Mouse (Mus musculus): ENCODE measurements at regions not wholly inside any gene's neighbourhood (a gene's known extent, or its start where the extent isn't known, plus 50 kb on each side); places are given as distances from the start of the nearest gene placed in this dataset.

DNA sequence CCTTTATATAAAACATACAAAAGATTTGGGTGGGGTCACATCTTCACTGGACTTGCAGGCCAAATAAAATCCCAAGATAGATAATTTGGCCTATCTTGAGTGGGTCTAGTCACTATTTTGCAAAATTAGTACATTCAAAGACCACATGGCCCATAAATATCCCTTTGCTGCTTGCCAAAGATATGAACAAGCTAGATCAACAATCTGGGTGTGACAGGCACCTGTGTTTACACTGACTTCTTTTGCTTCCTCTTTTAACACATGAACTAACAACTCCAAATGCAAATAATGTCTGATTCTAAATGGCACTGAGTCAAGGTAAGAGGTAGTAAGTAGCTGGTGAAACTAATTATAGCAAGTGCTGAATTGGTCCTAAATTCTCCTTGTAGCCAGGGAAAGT, 370.2 kb upstream of the Slc30a5 start:
- no peaks in the 10 kb centered on the region for H3K9me3 ChIP-seq (replicated peaks; ENCODE audit: control insufficient read depth, low read length)
- ATAC-seq (ENCODE audit: insufficient read depth, low FRiP score) = no peak; the same call in 1 of the 2 replicates
- no peak overlapping the region for H3K9ac ChIP-seq (ENCODE audit: low read length)
- no peaks in the 10 kb centered on the region for H3K27me3 ChIP-seq (ENCODE audit: control insufficient read depth, insufficient read depth, low read length)
- H3K4me3 ChIP-seq (replicated peaks; ENCODE audit: low read length) = no peak overlapping the region
- no peak overlapping the region for H3K4me2 ChIP-seq (ENCODE audit: low read depth, low read length)
- H3K27ac ChIP-seq (ENCODE audit: low read length) = no peak overlapping the region
- no peaks in the 10 kb centered on the region for H3K4me1 ChIP-seq (ENCODE audit: control insufficient read depth, insufficient read depth, low read length)
- no peaks in the 10 kb centered on the region for H3K36me3 ChIP-seq (ENCODE audit: control insufficient read depth, insufficient read depth, low read length)

DNA sequence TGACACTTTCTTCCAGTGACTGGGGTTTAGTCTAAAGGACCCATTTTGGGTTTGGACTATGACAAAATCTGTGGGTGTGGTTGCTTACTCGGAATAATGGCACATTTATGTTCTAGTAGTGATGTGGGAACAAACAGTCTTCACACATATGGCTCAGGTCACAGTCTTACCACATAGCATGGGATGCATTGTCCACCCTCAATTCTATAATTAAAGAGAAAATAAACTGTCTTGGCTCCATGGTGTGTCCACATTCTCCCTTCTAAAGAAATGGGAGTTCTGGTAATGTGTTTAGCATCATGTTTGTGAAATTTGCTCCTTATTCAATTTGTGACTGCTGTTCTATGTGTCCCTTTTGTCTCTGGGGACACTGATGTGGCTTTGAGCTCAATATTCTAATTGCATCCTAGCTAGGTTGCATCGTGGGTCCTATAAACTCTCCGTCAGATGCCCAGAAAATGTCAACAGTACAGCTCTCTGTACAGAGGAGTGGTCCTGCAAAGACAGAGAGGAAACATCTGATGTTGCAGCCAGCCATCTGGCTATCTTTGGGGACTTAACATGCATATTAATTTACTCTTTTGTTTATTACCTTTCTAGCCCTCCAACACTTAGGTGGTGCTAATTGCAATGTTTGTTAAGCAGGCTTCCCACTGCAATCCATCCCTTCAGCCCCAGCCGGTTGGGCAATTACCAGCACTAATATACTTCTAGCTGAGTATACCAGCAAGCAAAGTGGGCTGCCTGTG, 369.5 kb upstream of the Slc30a5 start:
- no peaks in the 10 kb centered on the region for H3K36me3 ChIP-seq (ENCODE audit: control insufficient read depth, insufficient read depth, low read length)
- H3K9ac ChIP-seq (ENCODE audit: low read length) = no peak overlapping the region
- 60% methylated on average over 4 of the region's 4 CpGs for WGBS
- H3K27ac ChIP-seq (ENCODE audit: low read length) = no peak overlapping the region
- no peak for ATAC-seq (ENCODE audit: insufficient read depth, low FRiP score)
- H3K4me3 ChIP-seq (replicated peaks; ENCODE audit: low read length) = no peak overlapping the region
- H3K27me3 ChIP-seq (ENCODE audit: control insufficient read depth, insufficient read depth, low read length) = no peaks in the 10 kb centered on the region
- no peaks in the 10 kb centered on the region for H3K4me1 ChIP-seq (ENCODE audit: control insufficient read depth, insufficient read depth, low read length)
- H3K4me2 ChIP-seq (ENCODE audit: low read depth, low read length) = no peak overlapping the region
- no peaks in the 10 kb centered on the region for H3K9me3 ChIP-seq (replicated peaks; ENCODE audit: control insufficient read depth, low read length)

DNA sequence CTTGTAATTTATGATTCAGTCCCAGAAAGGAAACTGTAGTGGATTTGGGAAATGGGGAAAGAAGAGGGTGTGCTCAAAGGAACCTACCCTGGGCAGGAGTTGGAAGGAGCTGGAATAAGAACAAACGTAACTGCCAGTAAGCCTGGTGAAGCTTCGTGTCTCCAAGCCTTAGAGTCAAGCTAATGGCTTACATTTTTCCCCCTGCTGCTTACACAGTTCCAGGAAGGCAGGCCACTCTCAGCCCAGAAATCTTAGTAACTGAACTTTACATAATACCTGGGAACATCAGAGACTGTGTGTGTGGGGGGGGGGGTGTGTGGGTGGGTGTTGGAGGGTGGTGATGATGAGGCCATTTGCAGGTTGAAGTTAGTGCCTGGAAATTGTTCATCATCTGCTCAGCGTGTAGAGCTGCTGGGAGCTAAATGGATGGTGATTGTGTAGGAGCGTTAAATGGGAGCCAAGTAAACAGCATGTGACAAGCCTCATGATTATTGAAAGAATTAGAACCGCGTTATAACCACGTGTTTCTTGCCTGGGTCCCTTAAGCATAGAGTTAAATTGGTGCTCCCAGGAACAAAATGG, 357.1 kb upstream of the Slc30a5 start:
- H3K9ac ChIP-seq (ENCODE audit: low read length) = no peak overlapping the region

DNA sequence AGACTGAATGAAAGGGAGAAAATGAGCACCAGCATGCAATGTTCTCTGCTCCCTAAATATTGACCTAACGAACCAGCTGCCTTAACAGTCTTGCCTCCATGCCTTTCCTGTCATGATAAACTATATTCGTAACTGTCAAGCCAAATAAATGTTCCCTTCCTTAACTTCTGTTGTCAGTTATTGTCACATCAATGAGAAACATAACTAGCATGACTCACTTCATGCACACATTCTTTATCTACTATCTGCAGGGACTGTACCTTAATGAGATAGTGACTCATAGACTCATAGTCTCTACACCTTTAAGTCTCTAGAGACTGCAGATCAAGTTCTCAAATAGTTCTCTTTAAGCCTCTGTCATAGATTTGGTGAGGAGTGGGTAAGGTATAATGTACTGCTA, 349.2 kb upstream of the Slc30a5 start:
- Histone ChIP-seq H3K27ac (ENCODE audit: low read length) (no peak overlapping the region), H3K9ac (ENCODE audit: low read length) (no peak overlapping the region), H3K4me2 (ENCODE audit: low read depth, low read length) (no peak overlapping the region), H3K4me3 (replicated peaks; ENCODE audit: low read length) (no peak overlapping the region), H3K36me3 (ENCODE audit: control insufficient read depth, insufficient read depth, low read length) (no peaks in the 10 kb centered on the region), H3K4me1 (ENCODE audit: control insufficient read depth, insufficient read depth, low read length) (no peaks in the 10 kb centered on the region), H3K9me3 (replicated peaks; ENCODE audit: control insufficient read depth, low read length) (no peaks in the 10 kb centered on the region), H3K27me3 (ENCODE audit: control insufficient read depth, insufficient read depth, low read length) (no peaks in the 10 kb centered on the region)
- WGBS = 71% methylated on average over 2 of the region's 2 CpGs
- ATAC-seq (ENCODE audit: insufficient read depth, low FRiP score) = no peak

More for the DNA sequence above, 357.1 kb upstream of the Slc30a5 start:
- no peaks in the 10 kb centered on the region for H3K36me3 ChIP-seq (ENCODE audit: control insufficient read depth, insufficient read depth, low read length)
- H3K9me3 ChIP-seq (replicated peaks; ENCODE audit: control insufficient read depth, low read length) = no peaks in the 10 kb centered on the region
- no peaks in the 10 kb centered on the region for H3K27me3 ChIP-seq (ENCODE audit: control insufficient read depth, insufficient read depth, low read length)
- ATAC-seq (ENCODE audit: insufficient read depth, low FRiP score) = no peak
- H3K4me2 ChIP-seq (ENCODE audit: low read depth, low read length) = no peak overlapping the region
- 69% methylated on average over 7 of the region's 7 CpGs for WGBS
- no peak overlapping the region for H3K4me3 ChIP-seq (replicated peaks; ENCODE audit: low read length)
- no peak overlapping the region for H3K27ac ChIP-seq (ENCODE audit: low read length)
- no peaks in the 10 kb centered on the region for H3K4me1 ChIP-seq (ENCODE audit: control insufficient read depth, insufficient read depth, low read length)

DNA sequence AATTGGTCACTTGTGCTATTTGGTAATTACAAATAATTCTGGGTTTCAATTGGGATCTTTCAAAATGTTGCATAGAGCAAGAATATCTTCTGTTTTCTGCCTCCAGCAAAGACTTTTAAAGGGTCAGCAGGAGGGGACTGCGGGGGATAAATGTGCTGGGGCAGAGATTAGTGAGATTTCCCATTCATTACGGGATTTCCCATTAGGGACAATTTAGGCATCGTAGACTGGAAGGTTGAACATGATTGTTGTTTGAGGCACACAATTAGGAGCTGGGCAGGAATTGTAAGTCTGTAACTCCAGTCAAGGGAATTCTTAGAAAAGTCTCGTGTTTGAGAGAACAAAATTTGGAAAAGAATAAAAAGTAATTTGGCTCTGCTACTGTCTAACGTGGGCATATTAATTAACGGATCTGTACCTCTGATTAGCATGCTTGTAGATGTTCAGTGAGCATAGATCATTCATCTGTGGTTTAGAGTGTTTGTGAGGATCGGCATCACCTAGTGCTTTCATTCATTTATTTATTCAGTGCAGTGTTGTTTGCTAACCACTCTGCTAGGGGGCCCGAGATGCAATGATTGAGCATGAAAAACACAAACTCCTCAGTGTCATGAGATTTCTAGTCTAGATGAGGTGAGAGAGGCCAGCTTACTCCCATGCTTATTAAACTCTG, 341.9 kb upstream of the Slc30a5 start:
- no peak for ATAC-seq (ENCODE audit: insufficient read depth, low FRiP score)
- no peak overlapping the region for H3K27ac ChIP-seq (ENCODE audit: low read length)
- 81% methylated on average over 8 of the region's 8 CpGs for WGBS
- no peak overlapping the region for H3K9ac ChIP-seq (ENCODE audit: low read length)
- H3K4me3 ChIP-seq (replicated peaks; ENCODE audit: low read length) = no peak overlapping the region
- no peaks in the 10 kb centered on the region for H3K9me3 ChIP-seq (replicated peaks; ENCODE audit: control insufficient read depth, low read length)
- no peaks in the 10 kb centered on the region for H3K36me3 ChIP-seq (ENCODE audit: control insufficient read depth, insufficient read depth, low read length)
- H3K4me1 ChIP-seq (ENCODE audit: control insufficient read depth, insufficient read depth, low read length) = no peaks in the 10 kb centered on the region
- H3K27me3 ChIP-seq (ENCODE audit: control insufficient read depth, insufficient read depth, low read length) = no peaks in the 10 kb centered on the region
- no peak overlapping the region for H3K4me2 ChIP-seq (ENCODE audit: low read depth, low read length)

DNA sequence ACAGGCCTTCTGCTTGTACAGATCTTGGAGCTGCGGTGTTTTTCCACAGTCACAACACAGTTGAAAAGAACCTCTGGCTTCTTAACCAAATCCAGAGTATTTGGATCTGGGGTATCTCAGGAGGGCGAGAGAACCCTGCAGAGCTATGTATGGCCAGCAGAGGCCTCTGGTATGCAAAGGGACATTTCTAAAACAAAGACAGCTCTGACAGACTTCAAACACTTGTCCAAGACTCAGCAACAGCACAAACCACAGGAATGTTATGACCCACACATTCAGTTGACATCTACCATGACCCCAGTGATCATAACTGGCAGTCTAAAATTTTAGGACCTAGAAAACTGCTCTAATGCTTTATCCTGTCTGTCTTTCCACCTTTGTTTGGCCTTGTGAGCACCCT, 328.5 kb upstream of the Slc30a5 start:
- no peak overlapping the region for H3K4me3 ChIP-seq (replicated peaks; ENCODE audit: low read length)
- H3K36me3 ChIP-seq (ENCODE audit: control insufficient read depth, insufficient read depth, low read length) = no peaks in the 10 kb centered on the region
- no peak for ATAC-seq (ENCODE audit: insufficient read depth, low FRiP score)
- H3K4me2 ChIP-seq (ENCODE audit: low read depth, low read length) = no peak overlapping the region
- no peak overlapping the region for H3K9ac ChIP-seq (ENCODE audit: low read length)
- no peaks in the 10 kb centered on the region for H3K4me1 ChIP-seq (ENCODE audit: control insufficient read depth, insufficient read depth, low read length)
- 51% methylated on average over 2 of the region's 2 CpGs for WGBS
- H3K27me3 ChIP-seq (ENCODE audit: control insufficient read depth, insufficient read depth, low read length) = no peaks in the 10 kb centered on the region
- H3K27ac ChIP-seq (ENCODE audit: low read length) = no peak overlapping the region
- H3K9me3 ChIP-seq (replicated peaks; ENCODE audit: control insufficient read depth, low read length) = no peaks in the 10 kb centered on the region

DNA sequence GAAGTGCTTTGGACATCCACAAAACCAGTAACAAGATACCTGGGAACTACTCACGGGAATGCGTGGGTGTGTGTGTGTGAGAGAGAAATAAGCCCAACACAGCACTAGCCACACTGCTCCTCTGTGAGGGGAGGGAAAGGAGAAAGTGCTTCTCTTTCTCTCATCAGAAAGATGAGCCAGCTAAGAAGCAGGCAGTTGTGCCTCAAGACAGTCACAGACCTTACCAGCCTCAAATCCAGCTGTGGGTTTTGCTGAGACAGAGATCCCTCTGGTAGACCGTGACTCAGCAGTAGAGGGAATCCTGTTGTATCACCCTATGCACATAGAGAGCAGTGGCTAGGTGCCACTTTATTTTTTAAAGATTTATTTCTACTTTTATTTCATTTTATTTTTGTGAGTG, 326.7 kb upstream of the Slc30a5 start:
- Histone ChIP-seq H3K9ac (ENCODE audit: low read length) (no peak overlapping the region), H3K36me3 (ENCODE audit: control insufficient read depth, insufficient read depth, low read length) (no peaks in the 10 kb centered on the region), H3K4me1 (ENCODE audit: control insufficient read depth, insufficient read depth, low read length) (no peaks in the 10 kb centered on the region), H3K4me2 (ENCODE audit: low read depth, low read length) (no peak overlapping the region), H3K27ac (ENCODE audit: low read length) (no peak overlapping the region), H3K4me3 (replicated peaks; ENCODE audit: low read length) (no peak overlapping the region), H3K27me3 (ENCODE audit: control insufficient read depth, insufficient read depth, low read length) (no peaks in the 10 kb centered on the region), H3K9me3 (replicated peaks; ENCODE audit: control insufficient read depth, low read length) (no peaks in the 10 kb centered on the region)
- 82% methylated on average over 3 of the region's 3 CpGs for WGBS
- ATAC-seq (ENCODE audit: insufficient read depth, low FRiP score) = no peak

DNA sequence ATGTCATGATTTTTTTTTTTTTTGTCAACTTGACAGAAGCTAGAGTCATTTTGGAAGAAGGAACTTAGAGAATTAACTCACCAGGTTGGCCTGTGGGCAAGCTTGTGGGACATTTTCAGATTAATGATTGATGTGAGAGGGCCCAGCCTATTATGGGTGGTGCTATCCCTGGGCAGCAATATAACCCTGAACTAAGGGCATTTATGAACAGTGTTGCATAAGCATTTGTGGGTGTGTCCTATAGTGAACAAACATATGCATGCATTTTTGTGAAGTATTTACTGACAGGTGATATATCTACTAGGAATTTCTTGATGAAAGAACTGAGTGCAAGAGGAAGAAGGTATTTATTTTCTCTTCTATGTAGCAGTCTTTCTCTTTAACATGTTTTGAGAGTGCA, 320.5 kb upstream of the Slc30a5 start:
- no peak overlapping the region for H3K4me2 ChIP-seq (ENCODE audit: low read depth, low read length)
- H3K27ac ChIP-seq (ENCODE audit: low read length) = no peak overlapping the region
- no peaks in the 10 kb centered on the region for H3K4me1 ChIP-seq (ENCODE audit: control insufficient read depth, insufficient read depth, low read length)
- no peaks in the 10 kb centered on the region for H3K27me3 ChIP-seq (ENCODE audit: control insufficient read depth, insufficient read depth, low read length)
- H3K4me3 ChIP-seq (replicated peaks; ENCODE audit: low read length) = no peak overlapping the region
- no peak overlapping the region for H3K9ac ChIP-seq (ENCODE audit: low read length)
- H3K9me3 ChIP-seq (replicated peaks; ENCODE audit: control insufficient read depth, low read length) = no peaks in the 10 kb centered on the region
- ATAC-seq (ENCODE audit: insufficient read depth, low FRiP score) = no peak
- H3K36me3 ChIP-seq (ENCODE audit: control insufficient read depth, insufficient read depth, low read length) = no peaks in the 10 kb centered on the region

DNA sequence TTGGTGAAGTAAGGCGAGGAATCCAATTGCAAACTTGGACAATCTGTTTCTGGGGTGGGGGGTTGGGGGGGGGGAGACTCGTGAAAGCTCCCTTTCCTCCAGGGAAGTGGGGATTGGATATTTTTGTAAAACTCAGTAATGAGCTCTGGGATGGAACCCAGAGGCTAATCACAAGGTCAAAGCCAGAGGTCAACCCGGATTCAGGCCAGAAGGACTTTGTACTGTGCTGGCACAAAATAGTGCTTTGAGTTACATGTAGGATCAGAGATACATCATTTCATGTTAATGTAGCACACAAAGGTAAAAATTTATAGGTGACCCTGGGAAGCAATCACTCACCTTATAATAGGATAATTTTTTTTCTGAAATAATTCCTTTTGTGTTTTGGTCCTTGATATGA, 309.5 kb upstream of the Slc30a5 start:
- no peaks in the 10 kb centered on the region for H3K4me1 ChIP-seq (ENCODE audit: control insufficient read depth, insufficient read depth, low read length)
- no peak overlapping the region for H3K27ac ChIP-seq (ENCODE audit: low read length)
- no peak overlapping the region for H3K4me3 ChIP-seq (replicated peaks; ENCODE audit: low read length)
- ATAC-seq (ENCODE audit: insufficient read depth, low FRiP score) = no peak
- H3K27me3 ChIP-seq (ENCODE audit: control insufficient read depth, insufficient read depth, low read length) = no peaks in the 10 kb centered on the region
- WGBS = 66% methylated on average over 3 of the region's 3 CpGs
- no peaks in the 10 kb centered on the region for H3K36me3 ChIP-seq (ENCODE audit: control insufficient read depth, insufficient read depth, low read length)
- H3K9ac ChIP-seq (ENCODE audit: low read length) = no peak overlapping the region
- no peak overlapping the region for H3K4me2 ChIP-seq (ENCODE audit: low read depth, low read length)
- no peaks in the 10 kb centered on the region for H3K9me3 ChIP-seq (replicated peaks; ENCODE audit: control insufficient read depth, low read length)
